Mouse (Mus musculus) megakaryocyte, embryonic 14.5 days (primary cell): ENCODE data around the gene Gm8369.

Experiments used
- FLI1 ChIP-seq: IDR thresholded peaks from 2 replicates; pipeline ENCODE4 v1.6.1; 2012; ENCODE audit warnings: low read length, inconsistent platforms, mixed read lengths
- GATA1 ChIP-seq: IDR thresholded peaks from 3 replicates; pipeline ENCODE4 v1.6.1; 2012; ENCODE audit warnings: mixed read lengths, low read length, inconsistent platforms, borderline replicate concordance

DNA sequence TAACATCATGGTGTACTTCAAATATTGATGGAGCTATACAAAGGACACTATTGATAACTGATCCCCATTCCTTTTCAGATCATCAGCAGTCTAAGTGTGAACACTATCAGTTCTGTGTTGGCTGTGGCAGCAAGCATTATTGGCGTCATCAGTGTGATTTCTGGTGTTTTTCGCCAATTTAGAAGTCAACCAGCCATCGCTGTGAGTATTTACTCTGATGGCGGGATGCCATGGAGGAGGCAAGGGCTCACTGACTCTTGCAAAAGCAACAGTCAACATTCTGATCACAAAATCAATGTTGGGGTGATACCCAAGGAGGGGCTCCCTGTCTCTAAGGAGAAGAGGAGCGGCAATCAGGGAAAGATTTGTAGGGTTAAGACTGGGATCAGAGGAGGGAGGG is 69.0 kb downstream of the Gm8369 start:
- no peak for TF ChIP-seq GATA1
- no peak for TF ChIP-seq FLI1
